Mouse (Mus musculus): ENCODE results near the gene Sacs. TPM values are rescaled to one million over a fixed set of nuclear protein-coding genes. Genes with fewer than 3 reads are reported as not detected.
A peak's percentile ranks its signal among the peaks of the same experiment; 100 is the strongest.

Sacs gene
- total RNA-seq, 2 experiments from 2014 or later: 12.6 to 12.9 TPM

DNA sequence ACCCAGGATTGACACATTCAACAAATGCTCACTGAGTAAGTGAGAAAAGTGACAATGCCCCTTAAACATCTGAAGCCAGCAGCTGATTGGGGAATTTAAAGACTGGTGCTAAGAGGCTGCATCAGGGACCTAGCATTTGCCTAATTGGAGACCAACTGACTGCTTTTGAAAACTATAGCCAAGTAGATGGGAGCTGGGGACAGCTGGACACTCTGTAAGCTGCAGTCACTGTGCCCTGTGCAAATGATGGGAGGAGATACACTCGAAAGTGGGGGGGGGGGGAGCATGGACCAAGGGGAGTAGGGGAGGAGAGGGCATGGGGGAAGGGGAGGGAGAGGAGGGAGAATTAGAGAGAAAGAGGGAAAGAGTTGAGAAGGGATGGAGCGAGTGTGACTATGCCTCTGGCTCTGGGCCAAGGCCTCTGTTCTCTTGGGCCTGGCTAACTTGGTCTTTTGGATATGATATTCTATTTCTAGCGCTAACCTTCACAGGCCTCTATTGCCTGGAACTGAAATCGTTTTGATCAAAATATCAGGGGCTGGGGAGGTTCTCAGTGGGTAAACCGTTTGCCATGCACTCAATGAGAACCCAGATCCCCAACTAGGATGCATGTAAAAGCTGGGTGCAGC lies 97.7 kb downstream of the Sacs start:
- DNase-seq (ENCODE audit: low spot score in 2 of 2): no peak

DNA sequence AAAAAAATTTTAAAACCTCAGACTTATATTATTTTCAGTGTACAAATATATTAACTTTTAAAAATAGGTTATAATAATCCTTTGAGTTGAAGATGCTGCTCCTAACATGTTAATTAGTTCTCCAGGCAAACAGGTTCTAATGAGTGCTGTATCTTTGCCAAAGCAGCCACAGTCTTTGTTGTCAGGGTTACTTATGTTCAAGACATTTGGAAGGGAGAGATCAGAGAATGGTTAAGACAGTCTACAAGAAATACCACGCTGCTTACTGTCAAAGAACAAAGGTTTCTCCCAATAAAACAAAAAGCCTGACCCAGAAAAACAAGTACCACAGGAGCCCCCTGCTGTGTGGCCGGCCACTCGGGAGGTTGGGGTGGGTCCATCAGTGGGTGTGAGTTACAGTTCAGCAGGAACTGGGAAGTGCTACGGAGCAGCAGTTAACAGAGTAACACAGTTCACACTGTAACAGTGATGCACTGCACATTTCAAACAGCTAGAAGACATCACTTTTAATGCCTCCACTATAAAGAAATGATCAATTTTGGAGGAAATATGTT lies 98.9 kb downstream of the Sacs start:
- no peak for DNase-seq (ENCODE audit: low spot score in 2 of 2)

DNA sequence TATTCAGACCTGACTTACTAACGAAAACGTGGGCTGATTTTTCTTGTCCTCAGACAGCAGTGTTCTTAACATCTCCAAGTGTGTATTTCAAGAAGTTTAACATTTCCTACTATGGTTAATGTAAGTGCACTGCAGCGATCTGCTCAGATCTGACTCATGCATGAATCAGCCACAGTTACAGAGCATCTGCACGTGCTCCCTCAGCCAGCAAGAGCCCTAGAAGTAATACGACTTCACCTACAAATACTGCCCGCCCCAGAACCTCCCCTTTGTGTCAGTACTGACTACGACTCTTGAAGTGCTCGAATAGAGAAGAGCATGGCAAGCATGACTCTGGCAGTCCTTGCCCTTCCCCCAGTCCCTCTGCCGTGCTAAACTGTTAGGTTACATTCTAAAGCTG lies 100.5 kb downstream of the Sacs start:
- no peak for DNase-seq (ENCODE audit: low spot score in 2 of 2)

DNA sequence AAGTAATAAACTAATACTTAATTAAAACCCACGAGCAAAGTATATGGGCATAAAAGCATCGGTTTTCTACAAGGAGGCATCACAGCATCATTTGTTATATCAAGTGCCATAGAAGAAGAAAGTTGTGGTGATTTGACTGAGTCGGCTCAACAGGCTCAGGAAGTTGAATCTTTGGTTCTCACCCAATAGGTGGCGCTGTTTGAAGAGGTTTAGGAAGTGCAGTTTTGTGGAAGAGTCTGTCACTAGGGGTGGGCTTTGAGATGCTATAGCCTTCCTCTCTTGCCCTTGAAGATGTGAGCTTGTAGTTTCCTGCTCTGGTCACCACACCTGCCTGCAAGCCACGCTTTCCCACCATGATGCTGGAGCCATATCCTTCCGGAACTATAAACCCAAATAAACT lies 104.4 kb downstream of the Sacs start:
- DNase-seq (ENCODE audit: low spot score in 2 of 2): no peak

DNA sequence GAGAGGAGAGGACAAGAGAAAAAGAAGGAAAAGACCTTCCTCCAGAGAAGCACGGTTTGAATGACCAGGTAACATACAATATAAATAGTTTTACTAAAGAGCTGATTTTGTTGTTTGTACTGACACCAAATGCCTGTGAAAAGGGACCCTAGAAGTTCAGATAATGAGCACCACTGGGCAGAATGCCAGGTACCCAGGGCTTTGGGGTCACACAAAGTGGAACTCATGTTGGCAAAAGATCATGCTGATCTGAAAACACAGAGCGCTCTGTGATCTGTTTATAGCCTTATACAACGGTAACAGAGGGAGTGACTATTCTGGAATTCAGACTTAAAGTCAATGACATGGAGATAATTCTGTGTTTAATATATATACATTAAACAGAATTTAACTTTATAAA lies 108.2 kb downstream of the Sacs start:
- DNase-seq (ENCODE audit: low spot score in 2 of 2): no peak

DNA sequence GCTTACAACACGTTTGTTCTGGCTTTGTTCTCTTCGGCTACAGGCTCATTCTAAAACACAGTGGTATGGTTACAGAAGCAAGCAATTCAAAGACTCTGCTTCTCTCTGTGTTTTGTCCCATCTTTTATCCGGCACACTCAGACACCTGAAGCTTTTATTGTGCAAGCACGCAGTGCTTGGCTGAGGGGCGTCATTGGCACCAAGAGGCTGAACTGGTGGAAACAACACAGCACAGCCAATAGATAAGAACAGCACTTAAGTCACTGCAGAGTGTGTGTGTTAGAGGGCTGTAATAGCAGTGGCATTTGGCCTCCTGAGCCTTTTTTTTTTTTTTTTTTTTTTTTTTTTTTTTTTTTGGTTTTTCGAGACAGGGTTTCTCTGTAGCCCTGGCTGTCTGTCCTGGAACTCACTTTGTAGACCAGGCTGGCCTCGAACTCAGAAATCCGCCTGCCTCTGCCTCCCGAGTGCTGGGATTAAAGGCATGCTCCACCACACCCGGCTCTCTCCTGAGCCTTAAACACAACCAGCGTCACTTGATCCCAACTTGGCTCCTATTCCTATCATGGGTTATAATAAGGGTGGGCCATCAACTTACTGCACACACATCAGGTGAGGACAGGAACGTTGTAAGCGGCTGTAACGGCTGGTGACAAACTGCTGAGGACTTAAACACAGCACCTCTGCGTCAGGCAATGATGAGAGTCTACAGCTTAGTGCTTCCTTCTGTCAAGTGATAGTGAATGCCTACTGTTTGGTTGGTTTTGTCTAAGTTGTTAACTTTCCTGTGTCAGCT lies 114.5 kb downstream of the Sacs start:
- DNase-seq (ENCODE audit: low spot score in 2 of 2): no peak

DNA sequence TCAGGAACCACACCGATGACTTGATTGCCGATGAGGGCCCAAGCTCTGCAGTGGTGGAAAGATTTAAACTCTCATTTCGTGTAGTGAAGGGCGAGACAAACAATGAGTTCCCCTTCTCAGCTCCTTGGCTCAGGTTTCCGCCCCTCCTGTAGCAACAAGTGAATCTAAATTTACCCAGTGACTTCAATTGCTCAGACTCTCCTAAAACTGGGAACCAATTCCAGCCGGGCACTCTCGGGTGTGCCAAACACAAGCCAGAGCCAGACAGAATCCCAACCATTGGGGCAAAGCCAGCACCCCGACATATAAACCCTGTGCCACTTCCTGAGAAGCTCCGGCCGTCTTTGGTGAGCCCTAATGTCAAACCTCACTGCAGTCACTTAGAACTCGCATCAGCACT lies 120.1 kb downstream of the Sacs start, which contains the start of gene Sgcg:
Gene Sgcg, minus strand, starts transcription at position 139 of the 400 bp plus-strand sequence.
- DNase-seq (ENCODE audit: low spot score in 2 of 2): no peak

DNA sequence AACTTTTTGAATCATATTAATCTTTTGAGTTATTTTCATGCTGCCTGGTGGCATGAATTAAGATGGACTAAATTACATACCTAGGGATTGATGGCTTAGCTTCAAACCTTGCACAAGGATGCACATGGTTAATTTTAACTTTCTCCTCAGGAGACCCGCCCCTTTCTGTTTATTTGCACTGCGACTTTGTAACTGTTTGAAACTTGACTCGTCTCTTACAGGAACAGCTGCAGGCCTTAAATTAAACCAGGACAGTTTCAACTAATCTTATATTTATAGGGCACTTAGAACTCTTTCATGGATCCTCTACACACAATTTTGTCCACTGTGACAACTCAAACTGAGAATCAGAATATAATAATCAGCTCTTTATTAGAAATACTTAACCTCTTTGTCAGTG lies 120.8 kb downstream of the Sacs start:
- no peak for DNase-seq (ENCODE audit: low spot score in 2 of 2)

DNA sequence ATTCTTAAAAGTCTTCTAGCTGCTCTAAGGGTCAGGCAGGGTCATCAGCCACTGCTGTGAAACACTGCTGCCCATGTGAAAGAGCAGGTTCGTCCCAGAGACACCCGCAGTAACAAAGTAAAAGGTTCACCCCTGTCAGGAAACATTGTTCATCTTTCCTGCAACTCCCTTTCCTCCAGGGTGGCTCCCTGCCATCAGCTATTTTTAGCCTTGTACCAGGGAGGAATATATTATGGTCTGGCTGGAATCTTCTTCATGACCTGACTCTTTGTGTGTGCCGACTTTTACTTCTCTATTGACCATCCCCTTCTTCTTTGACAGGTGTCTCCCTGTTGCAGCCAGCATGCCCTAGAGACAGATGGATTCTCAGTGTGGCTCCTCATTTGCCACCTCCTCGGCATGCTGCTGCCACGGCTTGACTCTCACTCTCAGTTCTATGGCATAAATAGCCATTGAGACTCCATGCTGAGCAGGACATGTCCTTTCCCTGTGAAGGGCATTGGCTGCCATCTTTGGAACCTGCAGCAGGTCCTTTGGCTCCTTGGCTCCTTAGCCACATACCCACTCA lies 129.7 kb downstream of the Sacs start:
- DNase-seq (ENCODE audit: low spot score in 2 of 2): no peak

DNA sequence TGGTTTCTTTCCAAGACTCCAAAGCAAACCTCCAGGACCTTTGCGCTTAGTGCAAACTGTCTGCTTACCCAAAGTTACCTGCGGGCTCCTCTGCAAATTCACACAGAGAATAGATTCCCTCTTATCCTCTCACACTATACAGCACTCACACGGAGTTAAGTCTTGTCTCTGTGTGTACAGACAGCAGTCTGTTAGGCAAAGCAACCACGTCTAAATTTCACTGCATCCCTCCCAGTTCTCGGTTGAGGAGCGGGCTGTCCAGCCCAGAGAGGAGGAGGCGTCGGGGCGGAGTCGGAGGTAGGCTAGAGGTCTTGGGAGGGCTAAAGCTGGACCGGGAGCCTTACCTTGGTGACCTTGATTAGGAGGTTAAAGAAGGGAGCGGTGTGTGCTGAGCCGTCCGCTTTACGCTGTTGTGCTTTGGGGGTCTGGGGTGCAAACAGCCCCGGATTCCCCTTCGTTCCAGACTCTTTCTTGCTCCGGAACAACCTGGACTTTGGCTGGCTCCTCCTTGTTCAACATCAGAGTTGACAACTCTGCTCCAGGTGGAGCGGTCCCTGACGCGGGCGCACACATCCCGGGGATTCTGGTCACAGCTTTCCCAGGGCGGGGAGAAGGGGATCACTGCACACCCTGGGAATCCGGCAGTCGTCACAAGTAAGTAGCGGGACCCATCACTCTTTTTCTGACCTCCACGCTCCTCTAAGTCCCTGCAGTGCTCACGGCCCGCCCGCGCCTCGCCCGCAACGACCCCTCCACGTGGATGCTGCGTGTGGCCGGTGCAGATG lies 136.3 kb downstream of the Sacs start:
- no peak for DNase-seq (ENCODE audit: low spot score in 2 of 2)

DNA sequence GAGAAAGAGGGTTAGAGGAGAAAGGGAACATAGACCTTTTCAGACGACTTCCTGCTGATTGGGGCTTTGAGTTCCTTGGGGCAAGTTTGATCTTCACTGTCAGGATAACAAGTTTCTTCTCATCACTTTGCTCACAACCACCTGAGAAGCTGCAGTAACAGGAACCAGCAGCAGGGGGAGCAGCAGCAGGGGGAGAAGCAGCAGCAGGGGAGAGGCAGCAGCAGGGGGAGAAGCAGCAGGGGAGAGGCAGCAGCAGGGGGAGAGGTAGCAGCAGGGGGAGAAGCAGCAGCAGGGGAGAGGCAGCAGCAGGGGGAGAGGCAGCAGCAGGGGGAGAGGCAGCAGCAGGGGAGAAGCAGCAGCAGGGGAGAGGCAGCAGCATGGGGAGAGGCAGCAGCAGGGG lies 139.0 kb downstream of the Sacs start:
- peak in 1 of 2 experiments; percentile 11 for DNase-seq (ENCODE audit: low spot score in 2 of 2)

DNA sequence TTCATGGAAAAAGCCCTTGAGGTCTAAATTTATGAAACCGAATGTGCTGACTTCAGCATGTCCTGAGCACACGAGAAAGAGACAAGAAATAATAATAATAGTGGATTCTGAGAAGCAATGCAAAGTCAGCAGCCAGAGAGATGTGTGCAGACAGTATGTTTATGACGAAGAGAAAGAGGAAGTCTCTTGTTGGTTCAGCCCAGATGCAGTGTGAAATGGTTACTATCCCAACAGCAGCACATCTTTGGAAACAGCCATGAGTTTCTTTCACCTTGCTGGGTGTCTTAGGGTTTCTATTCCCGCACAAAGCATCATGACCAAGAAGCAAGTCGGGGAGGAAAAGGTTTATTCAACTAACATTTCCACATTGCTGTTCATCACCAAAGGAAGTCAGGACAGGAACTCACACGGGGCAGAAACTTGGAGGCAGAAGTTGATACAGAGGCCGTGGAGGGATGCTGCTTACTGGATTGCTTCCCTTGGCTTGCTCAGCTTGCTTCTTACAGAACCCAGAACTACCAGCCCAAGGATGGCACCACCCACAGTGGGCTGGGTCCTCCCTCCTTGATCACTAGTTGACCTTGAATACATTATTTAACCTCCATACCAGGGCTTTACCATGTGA lies 140.5 kb downstream of the Sacs start:
- DNase-seq (ENCODE audit: low spot score in 2 of 2): no peak

DNA sequence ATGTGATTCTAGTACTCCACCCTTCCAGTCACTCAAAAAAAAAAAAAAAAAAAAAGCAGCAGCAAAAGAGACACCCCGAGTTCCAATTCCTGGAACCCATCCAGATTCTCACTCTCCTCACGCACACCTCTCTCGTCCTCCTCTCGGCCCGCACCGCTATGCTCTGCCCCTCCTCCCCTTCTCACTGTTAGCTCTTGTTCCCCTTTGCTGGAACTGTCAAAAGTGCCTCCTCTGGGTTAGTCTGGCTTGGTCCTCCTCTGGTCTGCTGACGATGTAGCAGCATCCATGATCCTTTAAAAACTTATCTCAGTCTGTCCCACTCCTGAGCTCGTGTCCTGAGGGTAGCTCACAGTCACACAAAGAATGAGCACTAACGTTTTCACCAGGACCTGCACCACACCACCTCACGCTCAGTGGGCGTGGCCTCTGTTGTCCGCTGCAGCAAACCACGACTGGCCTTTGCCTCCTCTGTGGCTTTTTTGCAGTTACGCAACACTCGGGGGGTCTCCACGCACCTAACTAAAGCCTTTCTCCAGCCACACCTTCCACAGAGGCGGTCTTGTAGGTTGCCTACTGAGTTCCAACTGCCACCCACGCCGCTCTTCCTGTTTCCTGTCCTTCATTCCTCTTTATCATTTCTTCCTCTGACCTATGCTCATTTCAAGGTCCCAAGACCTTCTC lies 150.5 kb downstream of the Sacs start:
- no peak for DNase-seq (ENCODE audit: low spot score in 2 of 2)

Other genes with a start within 250 kb of the Sacs start
- gene Tnfrsf19, start 92.0 kb upstream of the Sacs start, total RNA-seq (2021): 10 to 100 TPM; 39.0 to 45.7 TPM
- 1 to 10 TPM; 2.0 to 4.8 TPM for gene Sgcg, start 120.0 kb downstream of the Sacs start, total RNA-seq (2021)
- gene Arl11, start 171.3 kb downstream of the Sacs start, total RNA-seq (2021): 1 to 10 TPM; 1.1 to 1.5 TPM
- gene Ebpl, start 222.0 kb downstream of the Sacs start, total RNA-seq (2021): 1 to 10 TPM; 7.2 to 7.3 TPM